Comparison of ENCODE assay signal across 7 mouse cellular contexts in genomic region chr9:37655961-37656360, GRCm38 (mm10). TPM values are rescaled to one million over a fixed set of nuclear protein-coding genes. Genes with fewer than 3 reads are reported as not detected.
A peak's percentile ranks its signal among the peaks of the same experiment; 100 is the strongest.
DNase-seq lines count a peak whose midpoint lies in the region; ATAC-seq lines count a peak whose summit lies in the region.

No protein-coding gene starts in this region.

- H3K4me3 ChIP-seq in forebrain, embryonic 11.5 days (ENCODE audit: low read depth, low read length) = peak overlapping the region; percentile 75
- peak overlapping the region; percentile 88 for H3K4me3 ChIP-seq in liver, embryonic 15.5 days (replicated peaks)

- peak overlapping the region; percentile 85 for H3K9ac ChIP-seq in forebrain, embryonic 11.5 days (ENCODE audit: low read length)
- H3K9ac ChIP-seq in liver, embryonic 15.5 days = peak overlapping the region; percentile 78; the same call in 1 of the 2 replicates

- no peak for ATAC-seq in forebrain, embryonic 11.5 days (replicated peaks; ENCODE audit: low FRiP score)
- no peak for ATAC-seq in liver, embryonic 15.5 days (ENCODE audit: insufficient read depth)

- DNase-seq in A20 (ENCODE audit: low read depth, low spot score) = peak; percentile 70
- peak; percentile 56 for DNase-seq in CD4-positive, CD25-positive, alpha-beta regulatory T cell, adult 2 months (ENCODE audit: low read depth, low spot score)
- no peak for DNase-seq in forebrain, embryonic 11.5 days (ENCODE audit: low spot score)
- no peak for DNase-seq in cerebellum, adult 18-20 months
- DNase-seq in cerebellum, postnatal 10 days = no peak
- DNase-seq in testis, postnatal 10 days (ENCODE audit: low spot score) = no peak

- no peaks in the 10 kb centered on the region; the same call in 1 of the 2 replicates for H3K4me1 ChIP-seq in forebrain, embryonic 11.5 days (replicated peaks; ENCODE audit: control insufficient read depth, insufficient read depth, low read length)
- H3K4me1 ChIP-seq in liver, embryonic 15.5 days (replicated peaks) = peaks cover 13% of the 10 kb centered on the region

- peak overlapping the region; percentile 63 for H3K4me2 ChIP-seq in forebrain, embryonic 11.5 days (ENCODE audit: low read depth, low read length, severe bottlenecking)
- H3K4me2 ChIP-seq in liver, embryonic 15.5 days = peak overlapping the region; percentile 77

- H3K27me3 ChIP-seq in forebrain, embryonic 11.5 days (ENCODE audit: control insufficient read depth, insufficient read depth, low read length) = no peaks in the 10 kb centered on the region
- no peaks in the 10 kb centered on the region for H3K27me3 ChIP-seq in liver, embryonic 15.5 days

- no peak overlapping the region for H3K27ac ChIP-seq in forebrain, embryonic 11.5 days (ENCODE audit: low read depth, low read length)
- peak overlapping the region; percentile 86; the same call in 1 of the 2 replicates for H3K27ac ChIP-seq in liver, embryonic 15.5 days (replicated peaks)

- H3K36me3 ChIP-seq in forebrain, embryonic 11.5 days (ENCODE audit: control insufficient read depth, insufficient read depth, low read length) = peaks cover 4% of the 10 kb centered on the region; the same call in 1 of the 2 replicates
- H3K36me3 ChIP-seq in liver, embryonic 15.5 days (replicated peaks) = peaks cover 33% of the 10 kb centered on the region

- 67% methylated on average over 8 of the region's 8 CpGs for WGBS in forebrain, embryonic 11.5 days
- 33% methylated on average over 8 of the region's 8 CpGs for WGBS in liver, embryonic 15.5 days (ENCODE audit: insufficient replicate concordance)

- H3K9me3 ChIP-seq in forebrain, embryonic 11.5 days (ENCODE audit: control insufficient read depth, low read length) = no peaks in the 10 kb centered on the region
- no peaks in the 10 kb centered on the region for H3K9me3 ChIP-seq in liver, embryonic 15.5 days (replicated peaks)

RNA-seq across cellular contexts. Expression of gene Tbrg1, which starts 1.2 kb away (rescaled TPM):
- polyA plus RNA-seq in forebrain, embryonic 11.5 days (2014; fragmentation: Nextera tagmentation; extraction: Ambion mirVana) = 128 TPM in 2 replicates
- 43.1 and 48.3 TPM in 2 replicates for polyA plus RNA-seq in liver, embryonic 15.5 days (2015; fragmentation: Nextera tagmentation; extraction: Ambion mirVana)

RNA-seq across cellular contexts. Expression of gene Panx3, which starts 13.1 kb away (rescaled TPM):
- 0.32 TPM in 1 of 2 replicates, not detected in the other for polyA plus RNA-seq in forebrain, embryonic 11.5 days (2014; fragmentation: Nextera tagmentation; extraction: Ambion mirVana)
- not detected in 2 replicates for polyA plus RNA-seq in liver, embryonic 15.5 days (2015; fragmentation: Nextera tagmentation; extraction: Ambion mirVana)

RNA-seq across cellular contexts. Expression of gene Spa17, which starts 42.4 kb away (rescaled TPM):
- 16.7 and 20.6 TPM in 2 replicates for polyA plus RNA-seq in forebrain, embryonic 11.5 days (2014; fragmentation: Nextera tagmentation; extraction: Ambion mirVana)
- polyA plus RNA-seq in liver, embryonic 15.5 days (2015; fragmentation: Nextera tagmentation; extraction: Ambion mirVana) = 1.3 and 1.5 TPM in 2 replicates

Comparison
In these comparisons a context has a peak if more than half of its experiments do, and no peak if none do; other contexts are left out.
1. DNase-seq: peak in A20 (single experiment) and CD4-positive, CD25-positive, alpha-beta regulatory T cell, adult 2 months (single experiment); none in forebrain, embryonic 11.5 days (single experiment), cerebellum, adult 18-20 months (0 of 2), cerebellum, postnatal 10 days (0 of 2) and testis, postnatal 10 days (single experiment).